Mouse (Mus musculus): Measurements from ENCODE around the gene Rap1b. TPM values are rescaled to one million over a fixed set of nuclear protein-coding genes. Genes with fewer than 3 reads are reported as not detected.

The Rap1b gene
- total and polyA plus RNA-seq, 2 experiments from 2014 or later = 46.9 to 142 TPM

GRCm38 (mm10) chr10:117778328-117778910 is 67.4 kb downstream of the Rap1b start:
- Histone ChIP-seq H3K27me3 (ENCODE audit: insufficient read depth, low read length) (no peaks in the 10 kb centered on the region), H3K9ac (replicated peaks; ENCODE audit: low read length) (no peak overlapping the region), H3K4me2 (ENCODE audit: low read depth, low read length) (no peak overlapping the region), H3K4me3 (ENCODE audit: low read length) (no peak overlapping the region), H3K4me1 (ENCODE audit: insufficient read depth, low read length) (no peaks in the 10 kb centered on the region), H3K27ac (no peak overlapping the region), H3K9me3 (ENCODE audit: low read length) (no peaks in the 10 kb centered on the region), H3K36me3 (ENCODE audit: insufficient read depth, low read length) (peaks cover 55% of the 10 kb centered on the region)
- no peak for TF ChIP-seq CTCF (IDR thresholded peaks at IDR 0.05; ENCODE audit: low read depth)
- ATAC-seq (no peak), DNase-seq (ENCODE audit: low spot score) (no peak)
- WGBS = 96% methylated on average over 12 of the region's 12 CpGs

GRCm38 (mm10) chr10:117777501-117778327 is 68.1 kb downstream of the Rap1b start:
- no peak for ATAC-seq

GRCm38 (mm10) chr10:117777103-117777470 is 68.7 kb downstream of the Rap1b start:
- no peaks in the 10 kb centered on the region for H3K4me1 ChIP-seq (ENCODE audit: insufficient read depth, low read length)
- no peaks in the 10 kb centered on the region for H3K9me3 ChIP-seq (ENCODE audit: low read length)
- ATAC-seq = no peak
- H3K4me2 ChIP-seq (ENCODE audit: low read depth, low read length) = no peak overlapping the region
- TF ChIP-seq CTCF (IDR thresholded peaks at IDR 0.05; ENCODE audit: low read depth) = no peak
- no peak overlapping the region for H3K4me3 ChIP-seq (ENCODE audit: low read length)
- 97% methylated on average over 3 of the region's 3 CpGs for WGBS
- no peak overlapping the region for H3K27ac ChIP-seq
- H3K27me3 ChIP-seq (ENCODE audit: insufficient read depth, low read length) = no peaks in the 10 kb centered on the region
- H3K36me3 ChIP-seq (ENCODE audit: insufficient read depth, low read length) = peaks cover 64% of the 10 kb centered on the region
- no peak for DNase-seq (ENCODE audit: low spot score)
- no peak overlapping the region for H3K9ac ChIP-seq (replicated peaks; ENCODE audit: low read length)

More at GRCm38 (mm10) chr10:117777501-117778327, 68.1 kb downstream of the Rap1b start:
- Histone ChIP-seq H3K4me2 (ENCODE audit: low read depth, low read length) (no peak overlapping the region), H3K4me1 (ENCODE audit: insufficient read depth, low read length) (no peaks in the 10 kb centered on the region), H3K36me3 (ENCODE audit: insufficient read depth, low read length) (peaks cover 62% of the 10 kb centered on the region), H3K9me3 (ENCODE audit: low read length) (no peaks in the 10 kb centered on the region), H3K27ac (no peak overlapping the region), H3K9ac (replicated peaks; ENCODE audit: low read length) (no peak overlapping the region), H3K4me3 (ENCODE audit: low read length) (no peak overlapping the region), H3K27me3 (ENCODE audit: insufficient read depth, low read length) (no peaks in the 10 kb centered on the region)
- DNase-seq (ENCODE audit: low spot score) = no peak
- 95% methylated on average over 17 of the region's 17 CpGs for WGBS
- TF ChIP-seq CTCF (IDR thresholded peaks at IDR 0.05; ENCODE audit: low read depth) = no peak

GRCm38 (mm10) chr10:117776281-117777102 is 69.3 kb downstream of the Rap1b start:
- no peaks in the 10 kb centered on the region for H3K4me1 ChIP-seq (ENCODE audit: insufficient read depth, low read length)
- no peak for DNase-seq (ENCODE audit: low spot score)
- WGBS = 88% methylated on average over 12 of the region's 12 CpGs
- no peak for ATAC-seq
- H3K27me3 ChIP-seq (ENCODE audit: insufficient read depth, low read length) = no peaks in the 10 kb centered on the region
- no peak overlapping the region for H3K27ac ChIP-seq
- H3K4me2 ChIP-seq (ENCODE audit: low read depth, low read length) = no peak overlapping the region
- H3K4me3 ChIP-seq (ENCODE audit: low read length) = no peak overlapping the region
- no peaks in the 10 kb centered on the region for H3K9me3 ChIP-seq (ENCODE audit: low read length)
- TF ChIP-seq CTCF (IDR thresholded peaks at IDR 0.05; ENCODE audit: low read depth) = no peak
- peaks cover 61% of the 10 kb centered on the region for H3K36me3 ChIP-seq (ENCODE audit: insufficient read depth, low read length)
- no peak overlapping the region for H3K9ac ChIP-seq (replicated peaks; ENCODE audit: low read length)

GRCm38 (mm10) chr10:117775401-117776144 is 70.3 kb downstream of the Rap1b start:
- no peak for TF ChIP-seq CTCF (IDR thresholded peaks at IDR 0.05; ENCODE audit: low read depth)
- H3K4me3 ChIP-seq (ENCODE audit: low read length) = no peak overlapping the region
- no peak overlapping the region for H3K4me2 ChIP-seq (ENCODE audit: low read depth, low read length)
- DNase-seq (ENCODE audit: low spot score) (no peak), ATAC-seq (no peak)
- H3K27me3 ChIP-seq (ENCODE audit: insufficient read depth, low read length) = no peaks in the 10 kb centered on the region
- WGBS = 91% methylated on average over 6 of the region's 6 CpGs
- peaks cover 58% of the 10 kb centered on the region for H3K36me3 ChIP-seq (ENCODE audit: insufficient read depth, low read length)
- no peak overlapping the region for H3K9ac ChIP-seq (replicated peaks; ENCODE audit: low read length)
- H3K4me1 ChIP-seq (ENCODE audit: insufficient read depth, low read length) = no peaks in the 10 kb centered on the region
- no peaks in the 10 kb centered on the region for H3K9me3 ChIP-seq (ENCODE audit: low read length)
- no peak overlapping the region for H3K27ac ChIP-seq

GRCm38 (mm10) chr10:117774817-117775120 is 71.1 kb downstream of the Rap1b start:
- TF ChIP-seq CTCF (IDR thresholded peaks at IDR 0.05; ENCODE audit: low read depth) = no peak
- peaks cover 62% of the 10 kb centered on the region for H3K36me3 ChIP-seq (ENCODE audit: insufficient read depth, low read length)

More at GRCm38 (mm10) chr10:117774817-117775120, 71.1 kb downstream of the Rap1b start:
- Histone ChIP-seq H3K27me3 (ENCODE audit: insufficient read depth, low read length) (no peaks in the 10 kb centered on the region), H3K4me3 (ENCODE audit: low read length) (no peak overlapping the region), H3K9me3 (ENCODE audit: low read length) (no peaks in the 10 kb centered on the region), H3K9ac (replicated peaks; ENCODE audit: low read length) (no peak overlapping the region), H3K4me2 (ENCODE audit: low read depth, low read length) (no peak overlapping the region), H3K27ac (no peak overlapping the region), H3K4me1 (ENCODE audit: insufficient read depth, low read length) (no peaks in the 10 kb centered on the region)
- WGBS = 100% methylated on average over 1 of the region's 1 CpGs
- ATAC-seq (no peak), DNase-seq (ENCODE audit: low spot score) (no peak)

Data from hindbrain, postnatal 0 days (tissue).